Mouse (Mus musculus) lung, embryonic 14.5 days (tissue): Measurements from ENCODE around the gene Sav1. TPM values are rescaled to one million over a fixed set of nuclear protein-coding genes. Genes with fewer than 3 reads are reported as not detected.

Experiments used
- ATAC-seq: fragments of 200-750 bp; cut with Nextera tagmentation; 2 replicates; pipeline ENCODE4 v1.8.0; 2017; ENCODE audit warnings: mild to moderate bottlenecking, moderate TSS enrichment, moderate library complexity; ENCODE audit not compliant: insufficient read depth
- DNase-seq: peaks from one replicate; pipeline ENCODE4 v3.0.0-alpha.2; 2015
- H3K27ac ChIP-seq: fragments of 300-500 bp; sonication (generic); 2 replicates; pipeline ENCODE4 v1.5.1; 2014; ENCODE audit warnings: low read depth, mild to moderate bottlenecking, moderate library complexity
- H3K27me3 ChIP-seq: fragments of 300-500 bp; sonication (generic); 2 replicates; pipeline ENCODE4 v1.6.1; 2014; ENCODE audit warnings: low read length, control low read depth; ENCODE audit not compliant: insufficient read depth
- H3K36me3 ChIP-seq: fragments of 300-500 bp; sonication (generic); 2 replicates; pipeline ENCODE4 v1.6.1; 2014; ENCODE audit warnings: control low read depth; ENCODE audit not compliant: insufficient read depth
- H3K4me1 ChIP-seq: fragments of 300-500 bp; sonication (generic); 2 replicates; pipeline ENCODE4 v1.6.1; 2014; ENCODE audit warnings: antibody characterized with exemption, control low read depth; ENCODE audit not compliant: insufficient read depth
- H3K4me2 ChIP-seq: fragments of 300-500 bp; sonication (generic); 2 replicates; pipeline ENCODE4 v1.6.1; 2014; ENCODE audit warnings: mild to moderate bottlenecking
- H3K4me3 ChIP-seq: fragments of 300-500 bp; sonication (generic); 2 replicates; pipeline ENCODE4 v1.5.1; 2014; ENCODE audit warnings: low read depth, low read length
- H3K9ac ChIP-seq: fragments of 300-500 bp; sonication (generic); 2 replicates; pipeline ENCODE4 v1.6.1; 2014
- H3K9me3 ChIP-seq: fragments of 300-500 bp; sonication (generic); 2 replicates; pipeline ENCODE4 v1.6.1; 2016; ENCODE audit warnings: low read depth, low read length, control low read depth
- CTCF ChIP-seq: IDR thresholded peaks from 2 replicates; pipeline ENCODE4 v1.5.1; 2016; ENCODE audit warnings: antibody characterized with exemption, low read depth
- WGBS: fragments of 180-500 bp; shearing (Covaris S2); extraction: QIAGEN DNeasy Blood & Tissue Kit; methylation state at CpG from one replicate; pipeline ENCODE4 v1.1.7; 2014; 5-methylcytosine and 5-hydroxymethylcytosine counted together
- polyA plus RNA-seq: library from polyadenylated mRNA; unstranded; fragments of >200 nt; fragmentation: Nextera tagmentation; extraction: Ambion mirVana; gene quantifications from 2 replicates; pipeline ENCODE4 v1.2.1, GENCODE M21; 2014

Sav1 gene
- polyA plus RNA-seq, 1 experiment from 2014 or later = 11.8 TPM

DNA sequence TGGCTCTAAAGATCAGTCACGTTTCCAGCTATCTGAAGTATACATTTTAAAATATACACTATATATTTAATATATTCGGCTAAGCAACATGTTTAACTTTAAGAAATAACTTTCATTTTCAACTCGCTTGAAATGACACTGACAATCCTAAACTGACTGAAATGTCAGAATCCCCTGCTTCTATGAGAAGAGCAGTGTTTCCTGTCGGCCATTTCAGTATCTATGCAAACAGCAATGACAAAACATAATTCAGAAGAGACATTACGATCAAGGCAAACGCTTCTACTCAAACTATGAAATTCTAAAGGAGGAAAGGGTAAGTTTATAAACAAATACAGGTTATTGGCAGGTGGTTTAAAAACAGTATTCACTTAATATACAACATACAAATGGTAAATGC is 10.1 kb downstream of the Sav1 start:
- H3K9me3 ChIP-seq = no peaks in the 10 kb centered on the region
- DNase-seq (no peak), ATAC-seq (no peak)
- H3K9ac ChIP-seq = no peak overlapping the region
- TF ChIP-seq CTCF = no peak
- no peak overlapping the region for H3K4me2 ChIP-seq
- H3K36me3 ChIP-seq = peaks cover 51% of the 10 kb centered on the region
- H3K27me3 ChIP-seq = no peaks in the 10 kb centered on the region
- WGBS = 70% methylated on average over 6 of the region's 6 CpGs
- no peak overlapping the region for H3K27ac ChIP-seq
- no peak overlapping the region for H3K4me3 ChIP-seq
- H3K4me1 ChIP-seq = no peaks in the 10 kb centered on the region

DNA sequence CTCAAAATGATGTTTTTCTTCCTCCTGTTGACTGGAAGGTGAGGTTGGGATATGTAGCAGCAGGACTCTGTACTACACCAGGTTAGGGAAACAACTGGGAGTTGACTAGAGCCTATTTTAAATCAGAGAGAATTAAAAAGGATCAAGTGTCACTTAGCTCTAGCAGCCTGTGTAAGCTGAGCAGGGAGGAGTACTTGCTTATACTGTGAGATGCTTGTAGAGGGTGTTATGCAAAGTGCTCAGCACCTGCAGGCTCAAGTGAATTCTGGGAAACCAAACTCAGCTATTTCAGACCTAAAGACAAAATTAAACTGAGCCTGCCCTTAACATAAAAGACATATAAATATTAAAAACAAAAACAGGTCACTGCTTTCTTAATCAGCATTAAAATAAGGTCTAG is 13.1 kb downstream of the Sav1 start:
- DNase-seq = no peak

DNA sequence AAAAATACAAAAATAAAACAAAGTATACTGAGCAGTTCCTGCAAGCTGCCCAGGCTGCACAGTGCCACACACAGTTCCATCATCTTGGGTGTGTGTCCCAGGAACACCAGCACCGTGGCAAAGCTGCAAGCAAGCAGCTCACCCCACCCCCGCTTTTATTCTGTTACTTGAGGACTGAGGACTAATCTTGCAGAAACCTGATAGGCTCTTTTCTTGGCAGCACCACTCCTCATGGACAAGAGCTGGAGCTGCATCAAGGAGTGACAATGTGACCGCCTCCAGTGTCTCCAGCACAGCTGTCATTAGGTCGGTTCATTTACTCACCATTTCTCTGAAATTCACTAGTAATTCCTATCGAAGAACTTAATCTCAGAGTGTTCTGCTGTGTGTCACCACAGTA is 18.6 kb downstream of the Sav1 start:
- TF ChIP-seq CTCF = no peak
- H3K4me2 ChIP-seq = no peak overlapping the region
- ATAC-seq = no peak
- H3K4me3 ChIP-seq = no peak overlapping the region
- no peak overlapping the region for H3K27ac ChIP-seq
- peaks cover 85% of the 10 kb centered on the region for H3K36me3 ChIP-seq
- no peaks in the 10 kb centered on the region for H3K27me3 ChIP-seq
- H3K9me3 ChIP-seq = no peaks in the 10 kb centered on the region
- H3K9ac ChIP-seq = no peak overlapping the region
- 65% methylated on average over 5 of the region's 5 CpGs for WGBS
- H3K4me1 ChIP-seq = no peaks in the 10 kb centered on the region
- peak; percentile 29 for DNase-seq

More for the DNA sequence above, 13.1 kb downstream of the Sav1 start:
- H3K27ac ChIP-seq = no peak overlapping the region
- H3K9ac ChIP-seq = no peak overlapping the region
- no peaks in the 10 kb centered on the region for H3K4me1 ChIP-seq
- peaks cover 64% of the 10 kb centered on the region for H3K36me3 ChIP-seq
- no peaks in the 10 kb centered on the region for H3K27me3 ChIP-seq
- no peak for ATAC-seq
- H3K4me3 ChIP-seq = no peak overlapping the region
- no peak overlapping the region for H3K4me2 ChIP-seq
- TF ChIP-seq CTCF = no peak
- no peaks in the 10 kb centered on the region for H3K9me3 ChIP-seq

DNA sequence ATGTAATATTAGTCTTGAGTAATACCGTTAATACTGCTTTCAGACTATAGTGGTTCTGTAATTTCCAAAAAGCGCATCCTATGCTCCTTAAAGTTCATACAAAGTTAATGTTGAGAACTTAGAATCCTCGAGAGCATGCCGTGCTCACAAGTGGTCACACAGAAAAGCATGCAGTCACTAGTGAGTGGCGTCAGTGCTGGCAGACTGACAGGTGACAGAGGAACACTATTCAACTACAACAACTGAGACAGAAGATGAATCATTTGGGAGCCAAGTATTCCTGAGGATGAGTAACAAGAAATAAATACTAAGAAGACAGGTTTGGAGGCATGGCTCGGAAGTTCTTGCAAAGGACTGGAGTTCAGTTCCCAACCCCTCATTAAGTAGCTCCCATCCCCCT is 19.7 kb downstream of the Sav1 start:
- Histone ChIP-seq H3K36me3 (peaks cover 83% of the 10 kb centered on the region), H3K27me3 (no peaks in the 10 kb centered on the region), H3K4me3 (no peak overlapping the region), H3K4me2 (no peak overlapping the region), H3K9me3 (no peaks in the 10 kb centered on the region), H3K9ac (no peak overlapping the region), H3K27ac (no peak overlapping the region), H3K4me1 (no peaks in the 10 kb centered on the region)
- 83% methylated on average over 6 of the region's 6 CpGs for WGBS
- no peak for TF ChIP-seq CTCF
- ATAC-seq (no peak), DNase-seq (no peak)

DNA sequence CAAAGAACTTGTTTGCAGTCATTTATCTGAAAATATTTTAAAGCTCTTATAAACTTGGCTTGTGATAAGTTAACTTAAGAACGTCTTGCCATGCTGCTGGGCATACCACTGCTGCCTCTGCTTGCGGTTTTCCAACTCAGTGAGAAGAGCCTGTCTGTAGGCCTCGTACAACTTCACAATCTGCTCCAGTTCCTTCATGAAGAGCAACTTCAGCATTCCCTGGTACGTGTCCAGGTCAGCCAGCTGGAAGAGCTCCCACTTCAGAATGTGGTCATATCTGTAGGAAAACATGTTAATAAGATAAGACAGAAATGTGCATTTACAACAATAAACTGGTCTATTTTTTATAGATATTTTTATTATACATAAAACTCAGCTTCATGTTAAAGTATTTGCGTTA is 20.7 kb downstream of the Sav1 start:
- TF ChIP-seq CTCF = no peak
- 60% methylated on average over 5 of the region's 5 CpGs for WGBS
- no peaks in the 10 kb centered on the region for H3K4me1 ChIP-seq
- no peaks in the 10 kb centered on the region for H3K9me3 ChIP-seq
- no peaks in the 10 kb centered on the region for H3K27me3 ChIP-seq
- no peak overlapping the region for H3K27ac ChIP-seq
- no peak overlapping the region for H3K4me3 ChIP-seq
- no peak overlapping the region for H3K4me2 ChIP-seq
- DNase-seq (peak; percentile 77), ATAC-seq (peak; percentile 47; the same call in 1 of the 2 replicates)
- H3K9ac ChIP-seq = no peak overlapping the region
- peaks cover 84% of the 10 kb centered on the region for H3K36me3 ChIP-seq

DNA sequence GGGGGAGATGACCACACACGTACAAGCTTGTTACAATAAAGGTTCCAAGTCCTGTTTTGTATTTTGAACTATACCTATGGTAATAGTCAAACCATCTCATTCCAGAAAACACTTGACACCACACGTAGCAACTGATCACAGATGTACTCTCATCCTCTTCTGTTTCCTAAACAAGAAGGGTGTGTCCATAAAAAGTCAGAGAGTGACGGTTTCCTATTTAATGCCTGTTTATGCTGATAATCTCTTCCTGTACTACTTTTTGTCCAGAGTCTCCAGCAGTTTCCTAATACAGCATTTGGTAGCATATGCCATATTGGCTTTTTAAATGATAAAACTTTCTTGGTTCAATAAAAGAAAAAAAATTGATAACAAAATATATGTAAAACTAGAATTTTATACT is 21.2 kb downstream of the Sav1 start:
- no peaks in the 10 kb centered on the region for H3K9me3 ChIP-seq
- no peak overlapping the region for H3K9ac ChIP-seq
- no peak overlapping the region for H3K4me3 ChIP-seq
- H3K36me3 ChIP-seq = peaks cover 83% of the 10 kb centered on the region
- H3K27me3 ChIP-seq = no peaks in the 10 kb centered on the region
- no peak overlapping the region for H3K4me2 ChIP-seq
- H3K4me1 ChIP-seq = no peaks in the 10 kb centered on the region
- TF ChIP-seq CTCF = no peak
- DNase-seq (no peak), ATAC-seq (no peak)
- no peak overlapping the region for H3K27ac ChIP-seq
- WGBS = 74% methylated on average over 3 of the region's 3 CpGs

DNA sequence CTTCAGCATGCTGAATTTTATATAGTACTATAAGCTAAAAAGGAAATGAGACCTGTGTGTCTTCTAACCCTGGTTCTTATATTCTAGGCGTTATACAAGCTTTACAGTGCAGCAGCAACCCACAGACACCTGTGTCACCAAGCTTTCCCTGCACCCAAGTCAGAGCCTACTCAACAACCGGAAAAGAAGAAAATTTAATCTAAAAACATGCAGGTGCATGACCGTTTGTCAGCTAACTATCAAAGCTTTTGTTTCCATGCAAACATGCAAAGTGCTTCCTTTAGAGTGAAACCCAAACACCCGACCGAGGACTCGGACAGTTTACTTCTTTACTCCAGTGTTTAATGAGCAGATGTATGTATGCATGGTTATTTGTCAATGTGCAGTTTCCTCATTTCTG is 23.7 kb downstream of the Sav1 start:
- Histone ChIP-seq H3K36me3 (peaks cover 77% of the 10 kb centered on the region), H3K4me2 (no peak overlapping the region)
- WGBS = 86% methylated on average over 6 of the region's 6 CpGs

DNA sequence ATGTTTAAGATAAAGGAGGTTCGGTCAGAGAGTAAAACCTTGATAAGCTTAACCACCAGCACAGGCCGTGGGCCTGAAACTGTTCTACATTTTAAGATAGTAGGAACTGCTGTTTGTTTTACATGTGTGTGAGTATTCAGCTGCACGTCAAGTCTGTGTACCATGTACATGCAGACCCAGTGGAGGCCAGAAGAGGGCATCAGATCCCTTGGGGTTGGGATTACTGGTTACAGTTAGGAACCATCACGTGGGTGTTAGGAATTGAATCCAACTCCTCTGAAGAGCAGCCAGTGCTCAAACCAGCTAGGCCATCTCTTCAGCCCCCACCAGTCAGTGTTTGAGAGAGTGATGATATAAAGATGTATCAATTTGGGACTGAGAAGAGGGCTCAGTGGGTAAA is 24.3 kb downstream of the Sav1 start:
- DNase-seq = peak; percentile 76

More for the DNA sequence above, 23.7 kb downstream of the Sav1 start:
- Histone ChIP-seq H3K27me3 (no peaks in the 10 kb centered on the region), H3K9ac (no peak overlapping the region), H3K4me3 (no peak overlapping the region), H3K4me1 (no peaks in the 10 kb centered on the region), H3K27ac (no peak overlapping the region), H3K9me3 (no peaks in the 10 kb centered on the region)
- no peak for ATAC-seq
- no peak for DNase-seq
- no peak for TF ChIP-seq CTCF

More for the DNA sequence above, 24.3 kb downstream of the Sav1 start:
- H3K9ac ChIP-seq = no peak overlapping the region
- H3K4me1 ChIP-seq = no peaks in the 10 kb centered on the region
- no peaks in the 10 kb centered on the region for H3K27me3 ChIP-seq
- H3K4me3 ChIP-seq = no peak overlapping the region
- H3K36me3 ChIP-seq = peaks cover 70% of the 10 kb centered on the region
- H3K27ac ChIP-seq = no peak overlapping the region
- H3K4me2 ChIP-seq = no peak overlapping the region
- peak; percentile 74 for TF ChIP-seq CTCF
- ATAC-seq = no peak
- H3K9me3 ChIP-seq = no peaks in the 10 kb centered on the region
- WGBS = 57% methylated on average over 4 of the region's 4 CpGs
